Comparison of ENCODE assay signal across 16 mouse cellular contexts in genomic region chr16:19032582-19032981, GRCm38 (mm10).
"Had no signal": no experiment of that assay in that cellular context is flagged by ENCODE, and none has a peak within 500 bp of the region (broad histone marks: within the 10 kb centered on the region; RNA-seq: fewer than 3 reads in every experiment).

No protein-coding gene starts in this region.

- DNase-seq: retina, postnatal 1 day; right cerebral cortex, adult 18-20 months; right cerebral cortex, postnatal 14 days; right cerebral cortex, postnatal 25 days; right cerebral cortex, postnatal 4 days; spleen, adult 18-20 months; thymus, adult 18-20 months; thymus, adult 2 months; thymus, postnatal 14 days; thymus, postnatal 25 days; thymus, postnatal 36 days; thymus, postnatal 4 days had no signal

- H3K27ac ChIP-seq: neural tube, embryonic 13.5 days; neural tube, embryonic 15.5 days; stomach, embryonic 15.5 days; stomach, postnatal 0 days had no signal

- H3K36me3 ChIP-seq: neural tube, embryonic 13.5 days; neural tube, embryonic 15.5 days; stomach, embryonic 15.5 days had no signal

- H3K9me3 ChIP-seq: neural tube, embryonic 13.5 days; neural tube, embryonic 15.5 days; stomach, embryonic 15.5 days had no signal

- H3K4me3 ChIP-seq: neural tube, embryonic 13.5 days; neural tube, embryonic 15.5 days; stomach, embryonic 15.5 days had no signal

- H3K9ac ChIP-seq: neural tube, embryonic 13.5 days; neural tube, embryonic 15.5 days; stomach, embryonic 15.5 days had no signal

- H3K27me3 ChIP-seq: neural tube, embryonic 13.5 days; neural tube, embryonic 15.5 days; stomach, embryonic 15.5 days had no signal

- H3K4me2 ChIP-seq: neural tube, embryonic 13.5 days; neural tube, embryonic 15.5 days; stomach, embryonic 15.5 days had no signal

- H3K4me1 ChIP-seq: neural tube, embryonic 13.5 days; neural tube, embryonic 15.5 days; stomach, embryonic 15.5 days had no signal
